Mouse (Mus musculus) heart, embryonic 13.5 days (tissue): ENCODE data around the gene Kalrn. TPM values are rescaled to one million over a fixed set of nuclear protein-coding genes. Genes with fewer than 3 reads are reported as not detected.

Experiments used
- ATAC-seq: fragments of 200-750 bp; cut with Nextera tagmentation; 2 replicates; pipeline ENCODE4 v1.8.0; 2017; ENCODE audit warnings: moderate TSS enrichment; ENCODE audit not compliant: insufficient number of reproducible peaks, low FRiP score, low TSS enrichment; ENCODE audit errors: extremely low read depth
- H3K27ac ChIP-seq: fragments of 300-500 bp; sonication (generic); replicated peaks from 2 replicates; pipeline ENCODE4 v1.5.1; 2015; ENCODE audit warnings: moderate library complexity, mild to moderate bottlenecking, inconsistent platforms
- H3K27me3 ChIP-seq: fragments of 300-500 bp; sonication (generic); replicated peaks from 2 replicates; pipeline ENCODE4 v1.6.1; 2015; ENCODE audit warnings: mild to moderate bottlenecking, inconsistent platforms
- H3K36me3 ChIP-seq: fragments of 300-500 bp; sonication (generic); 2 replicates; pipeline ENCODE4 v1.6.1; 2015; ENCODE audit warnings: mild to moderate bottlenecking, inconsistent platforms
- H3K4me1 ChIP-seq: fragments of 300-500 bp; sonication (generic); 2 replicates; pipeline ENCODE4 v1.6.1; 2015; ENCODE audit warnings: inconsistent platforms
- H3K4me2 ChIP-seq: fragments of 300-500 bp; sonication (generic); 2 replicates; pipeline ENCODE4 v1.6.1; 2015; ENCODE audit warnings: inconsistent platforms, mild to moderate bottlenecking, moderate library complexity
- H3K4me3 ChIP-seq: fragments of 300-500 bp; sonication (generic); 2 replicates; pipeline ENCODE4 v1.5.1; 2015; ENCODE audit warnings: moderate library complexity, mild to moderate bottlenecking, inconsistent platforms
- H3K9ac ChIP-seq: fragments of 300-500 bp; sonication (generic); 2 replicates; pipeline ENCODE4 v1.6.1; 2015; ENCODE audit warnings: inconsistent platforms, mild to moderate bottlenecking, moderate library complexity
- H3K9me3 ChIP-seq: fragments of 300-500 bp; sonication (generic); 2 replicates; pipeline ENCODE4 v1.6.1; 2016; ENCODE audit warnings: inconsistent platforms
- WGBS: fragments of 180-500 bp; shearing (Covaris S2); methylation state at CpG from one replicate; pipeline ENCODE4 v1.1.7; 2015; ENCODE audit warnings: mixed read lengths; 5-methylcytosine and 5-hydroxymethylcytosine counted together
- polyA plus RNA-seq: library from polyadenylated mRNA; unstranded; fragments of >200 nt; fragmentation: Nextera tagmentation; extraction: Ambion mirVana; gene quantifications from 2 replicates; pipeline ENCODE4 v1.2.1, GENCODE M21; 2015

The Kalrn gene
- polyA plus RNA-seq, 1 experiment from 2014 or later = 28.1 TPM

- Histone ChIP-seq H3K4me1 (peaks cover 66% of the 10 kb centered on the region), H3K27ac (no peak overlapping the region), H3K9ac (no peak overlapping the region), H3K27me3 (no peaks in the 10 kb centered on the region), H3K9me3 (no peaks in the 10 kb centered on the region), H3K36me3 (no peaks in the 10 kb centered on the region), H3K4me2 (no peak overlapping the region), H3K4me3 (no peak overlapping the region)
- 82% methylated on average over 1 of the region's 1 CpGs for WGBS
- ATAC-seq = no peak
These were observed 20.6 kb downstream of the Kalrn start for GRCm38 (mm10) chr16:34552731-34553130.

GRCm38 (mm10) chr16:34549470-34549999 is 23.8 kb downstream of the Kalrn start:
- ATAC-seq = no peak
- Histone ChIP-seq H3K36me3 (no peaks in the 10 kb centered on the region), H3K9me3 (no peaks in the 10 kb centered on the region), H3K27me3 (no peaks in the 10 kb centered on the region), H3K4me3 (no peak overlapping the region), H3K4me1 (peaks cover 48% of the 10 kb centered on the region), H3K27ac (no peak overlapping the region), H3K9ac (no peak overlapping the region), H3K4me2 (no peak overlapping the region)
- WGBS = 76% methylated on average over 5 of the region's 5 CpGs

- H3K27me3 ChIP-seq = no peaks in the 10 kb centered on the region
- WGBS = 75% methylated on average over 6 of the region's 6 CpGs
- H3K4me3 ChIP-seq = no peak overlapping the region
- peaks cover 22% of the 10 kb centered on the region for H3K4me1 ChIP-seq
- no peak overlapping the region for H3K4me2 ChIP-seq
- H3K9me3 ChIP-seq = 0 out of 2 replicates have a peak, but pooled peaks cover 5% of the 10 kb centered on the region
- H3K9ac ChIP-seq = no peak overlapping the region
- H3K27ac ChIP-seq = no peak overlapping the region
- no peak for ATAC-seq
- H3K36me3 ChIP-seq = no peaks in the 10 kb centered on the region
These were observed 26.4 kb downstream of the Kalrn start for GRCm38 (mm10) chr16:34546805-34547509.

GRCm38 (mm10) chr16:34543754-34544153 is 29.6 kb downstream of the Kalrn start:
- Histone ChIP-seq H3K4me1 (peaks cover 15% of the 10 kb centered on the region; the same call in 1 of the 2 replicates), H3K4me2 (no peak overlapping the region), H3K27ac (no peak overlapping the region), H3K9me3 (0 out of 2 replicates have a peak, but pooled peaks cover 5% of the 10 kb centered on the region), H3K36me3 (no peaks in the 10 kb centered on the region), H3K27me3 (no peaks in the 10 kb centered on the region), H3K4me3 (no peak overlapping the region), H3K9ac (no peak overlapping the region)
- ATAC-seq = no peak
- 75% methylated on average over 4 of the region's 4 CpGs for WGBS

GRCm38 (mm10) chr16:34542341-34542740 is 31.0 kb downstream of the Kalrn start:
- Histone ChIP-seq H3K4me3 (no peak overlapping the region), H3K36me3 (no peaks in the 10 kb centered on the region), H3K9ac (no peak overlapping the region), H3K4me2 (no peak overlapping the region), H3K9me3 (0 out of 2 replicates have a peak, but pooled peaks cover 5% of the 10 kb centered on the region), H3K4me1 (peaks cover 11% of the 10 kb centered on the region; the same call in 1 of the 2 replicates), H3K27ac (no peak overlapping the region), H3K27me3 (no peaks in the 10 kb centered on the region)
- no peak for ATAC-seq
- WGBS = 86% methylated on average over 2 of the region's 2 CpGs

- Histone ChIP-seq H3K27ac (no peak overlapping the region), H3K36me3 (no peaks in the 10 kb centered on the region), H3K27me3 (no peaks in the 10 kb centered on the region), H3K4me1 (peaks cover 32% of the 10 kb centered on the region), H3K9me3 (0 out of 2 replicates have a peak, but pooled peaks cover 5% of the 10 kb centered on the region), H3K4me3 (no peak overlapping the region), H3K9ac (no peak overlapping the region), H3K4me2 (no peak overlapping the region)
- WGBS = 61% methylated on average over 5 of the region's 5 CpGs
- ATAC-seq = no peak
These were observed 34.6 kb downstream of the Kalrn start for GRCm38 (mm10) chr16:34538679-34539185.

- 56% methylated on average over 6 of the region's 6 CpGs for WGBS
These were observed 37.0 kb downstream of the Kalrn start for GRCm38 (mm10) chr16:34536300-34536699.

GRCm38 (mm10) chr16:34535135-34535534 is 38.2 kb downstream of the Kalrn start:
- no peak overlapping the region for H3K27ac ChIP-seq
- peak overlapping the region; percentile 40; the same call in 1 of the 2 replicates for H3K9ac ChIP-seq
- 16% methylated on average over 7 of the region's 7 CpGs for WGBS
- ATAC-seq = no peak
- peaks cover 32% of the 10 kb centered on the region for H3K4me1 ChIP-seq
- H3K4me2 ChIP-seq = no peak overlapping the region
- no peaks in the 10 kb centered on the region for H3K36me3 ChIP-seq
- H3K4me3 ChIP-seq = no peak overlapping the region
- no peaks in the 10 kb centered on the region for H3K27me3 ChIP-seq
- H3K9me3 ChIP-seq = no peaks in the 10 kb centered on the region

More at GRCm38 (mm10) chr16:34536300-34536699, 37.0 kb downstream of the Kalrn start:
- Histone ChIP-seq H3K36me3 (no peaks in the 10 kb centered on the region), H3K4me2 (no peak overlapping the region), H3K9me3 (no peaks in the 10 kb centered on the region), H3K27ac (no peak overlapping the region), H3K4me1 (peaks cover 32% of the 10 kb centered on the region), H3K27me3 (no peaks in the 10 kb centered on the region), H3K4me3 (no peak overlapping the region), H3K9ac (no peak overlapping the region)
- ATAC-seq = no peak

GRCm38 (mm10) chr16:34531506-34531905 is 41.8 kb downstream of the Kalrn start:
- Histone ChIP-seq H3K27ac (no peak overlapping the region), H3K4me1 (peaks cover 36% of the 10 kb centered on the region)
- 0% methylated on average over 1 of the region's 1 CpGs for WGBS

GRCm38 (mm10) chr16:34530029-34530428 is 43.3 kb downstream of the Kalrn start:
- Histone ChIP-seq H3K9me3 (no peaks in the 10 kb centered on the region), H3K4me2 (no peak overlapping the region), H3K4me1 (peaks cover 35% of the 10 kb centered on the region), H3K4me3 (no peak overlapping the region), H3K27ac (no peak overlapping the region), H3K27me3 (no peaks in the 10 kb centered on the region), H3K9ac (no peak overlapping the region), H3K36me3 (no peaks in the 10 kb centered on the region)
- ATAC-seq = no peak
- 82% methylated on average over 5 of the region's 5 CpGs for WGBS

More at GRCm38 (mm10) chr16:34531506-34531905, 41.8 kb downstream of the Kalrn start:
- Histone ChIP-seq H3K27me3 (no peaks in the 10 kb centered on the region), H3K9ac (no peak overlapping the region), H3K9me3 (no peaks in the 10 kb centered on the region), H3K4me2 (no peak overlapping the region), H3K36me3 (no peaks in the 10 kb centered on the region), H3K4me3 (no peak overlapping the region)
- no peak for ATAC-seq

GRCm38 (mm10) chr16:34528234-34528983 is 44.9 kb downstream of the Kalrn start:
- no peak overlapping the region for H3K4me2 ChIP-seq
- no peaks in the 10 kb centered on the region for H3K36me3 ChIP-seq
- H3K9ac ChIP-seq = no peak overlapping the region
- no peaks in the 10 kb centered on the region for H3K9me3 ChIP-seq
- H3K27ac ChIP-seq = no peak overlapping the region
- H3K4me1 ChIP-seq = peaks cover 29% of the 10 kb centered on the region
- H3K27me3 ChIP-seq = no peaks in the 10 kb centered on the region
- no peak; the same call in 1 of the 2 replicates for ATAC-seq
- 39% methylated on average over 5 of the region's 5 CpGs for WGBS
- H3K4me3 ChIP-seq = no peak overlapping the region
